Mouse (Mus musculus) testis, adult 2 months (tissue): ENCODE results near the gene Rab35.

Experiments
- CTCF ChIP-seq: fragments of 200-500 bp; IDR thresholded peaks from 2 replicates; pipeline ENCODE4 v1.5.1; 2012; ENCODE audit warnings: low read depth, mild to moderate bottlenecking, inconsistent platforms, low read length, moderate library complexity; ENCODE audit not compliant: control insufficient read depth, insufficient read depth, insufficient replicate concordance
- POLR2A ChIP-seq: fragments of 200-500 bp; IDR thresholded peaks from 2 replicates; pipeline ENCODE4 v1.6.1; 2012; ENCODE audit warnings: low read depth, mild to moderate bottlenecking, inconsistent platforms, low read length, moderate library complexity; ENCODE audit not compliant: control insufficient read depth

- no peak for TF ChIP-seq CTCF
- TF ChIP-seq POLR2A, result no peak
Measured at GRCm38 (mm10) chr5:115667210-115667609, 35.5 kb downstream of the Rab35 start.
